Mouse (Mus musculus): Measurements from ENCODE around the gene Prrc2c. TPM values are rescaled to one million over a fixed set of nuclear protein-coding genes. Genes with fewer than 3 reads are reported as not detected.

The Prrc2c gene
- polyA plus RNA-seq, 1 experiment from 2014 or later = 156 TPM

Small RNA genes within 50 kb of the gene (microRNA-seq; reads per million reads assigned to microRNA genes)
- gene Gm27616 (ENCODE audit: borderline number of aligned reads) = not detected

Other genes starting within 250 kb of the Prrc2c start
- gene Mettl13, start 192.0 kb downstream of the Prrc2c start, polyA plus RNA-seq (2014; fragmentation: Nextera tagmentation; extraction: Ambion mirVana) = 13.7 and 14.6 TPM in 2 replicates
- gene Vamp4, start 170.0 kb downstream of the Prrc2c start, polyA plus RNA-seq (2014; fragmentation: Nextera tagmentation; extraction: Ambion mirVana) = 73.0 and 82.1 TPM in 2 replicates
- 0.10 TPM in 1 of 2 replicates, not detected in the other for gene Myoc, start 101.4 kb downstream of the Prrc2c start, polyA plus RNA-seq (2014; fragmentation: Nextera tagmentation; extraction: Ambion mirVana)
- gene Myocos, start 82.3 kb downstream of the Prrc2c start, polyA plus RNA-seq (2014; fragmentation: Nextera tagmentation; extraction: Ambion mirVana) = not detected in 2 replicates
- gene Fmo4, start 73.4 kb upstream of the Prrc2c start, polyA plus RNA-seq (2014; fragmentation: Nextera tagmentation; extraction: Ambion mirVana) = 0.21 and 0.32 TPM in 2 replicates
- gene Fmo1, start 126.1 kb upstream of the Prrc2c start, polyA plus RNA-seq (2014; fragmentation: Nextera tagmentation; extraction: Ambion mirVana) = 7.8 and 9.1 TPM in 2 replicates
- 0.67 TPM in 1 of 2 replicates, not detected in the other for gene Fmo2, start 158.2 kb upstream of the Prrc2c start, polyA plus RNA-seq (2014; fragmentation: Nextera tagmentation; extraction: Ambion mirVana)
- 0.10 TPM in 1 of 2 replicates, not detected in the other for gene Fmo6, start 197.0 kb upstream of the Prrc2c start, polyA plus RNA-seq (2014; fragmentation: Nextera tagmentation; extraction: Ambion mirVana)
- not detected in 2 replicates for gene Fmo3, start 244.0 kb upstream of the Prrc2c start, polyA plus RNA-seq (2014; fragmentation: Nextera tagmentation; extraction: Ambion mirVana)